Mouse (Mus musculus) olfactory bulb, adult 2 months (tissue): ENCODE results near the gene Tnc.

ENCODE experiments used
- CTCF ChIP-seq: fragments of 200-500 bp; IDR thresholded peaks from 2 replicates; pipeline ENCODE4 v1.5.1; 2012; ENCODE audit warnings: low read depth, mild to moderate bottlenecking, low read length, moderate library complexity; ENCODE audit not compliant: insufficient read depth
- POLR2A ChIP-seq: fragments of 200-500 bp; IDR thresholded peaks from 2 replicates; pipeline ENCODE4 v1.6.1; 2012; ENCODE audit warnings: mild to moderate bottlenecking, low read depth, low read length, moderate library complexity; ENCODE audit not compliant: insufficient read depth

GRCm38 (mm10) chr4:63980211-63980794 is 66.5 kb downstream of the Tnc start:
- TF ChIP-seq POLR2A (no peak), CTCF (no peak)
